Mouse (Mus musculus) right cerebral cortex, postnatal 10 days (tissue): Measurements from ENCODE around the gene Greb1.

ENCODE experiments used
- DNase-seq, 2 experiments: peaks; one replicate each; pipeline ENCODE4 v3.0.0; 2021; ENCODE audit warnings: low spot score in 2 of 2

Gene Greb1

DNA sequence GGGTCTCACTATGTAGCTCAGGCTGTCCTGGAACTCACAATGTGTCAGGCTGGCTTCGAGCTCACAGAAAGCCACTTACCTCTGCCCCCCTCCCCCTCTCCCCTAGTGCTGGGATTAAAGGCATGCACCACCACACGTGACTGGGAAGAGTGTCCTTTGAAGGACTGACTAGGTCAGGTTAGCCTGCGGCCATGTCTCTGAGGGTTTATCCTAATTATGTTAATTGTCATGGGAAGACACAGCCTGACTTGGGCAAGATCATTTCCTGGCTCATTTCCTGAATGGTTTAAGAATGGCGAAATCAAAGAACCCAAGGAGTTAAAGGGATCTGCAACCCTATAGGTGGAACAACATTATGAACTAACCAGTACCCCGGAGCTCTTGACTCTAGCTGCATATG is 105.9 kb downstream of the Greb1 start:
- DNase-seq, result no peak

DNA sequence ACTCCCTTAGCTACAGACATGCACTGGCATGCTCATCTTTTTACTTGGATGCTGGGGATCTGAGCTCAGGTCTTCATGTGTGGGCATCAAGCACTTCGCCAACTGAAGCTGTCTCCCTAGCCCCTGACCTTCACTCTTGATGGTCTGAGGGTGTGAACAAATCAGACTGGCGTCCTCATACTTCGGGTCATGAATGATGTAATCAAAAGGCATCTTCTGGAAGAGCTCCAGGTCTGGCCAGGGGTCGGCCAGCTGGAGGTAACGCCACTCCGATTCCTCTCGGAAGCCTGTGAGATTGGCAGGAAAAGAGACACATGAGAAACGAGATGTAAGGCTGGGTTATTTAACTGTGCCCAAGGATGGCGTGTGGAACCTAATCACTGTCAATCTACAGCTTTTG is 110.1 kb downstream of the Greb1 start:
- DNase-seq, result no peak

DNA sequence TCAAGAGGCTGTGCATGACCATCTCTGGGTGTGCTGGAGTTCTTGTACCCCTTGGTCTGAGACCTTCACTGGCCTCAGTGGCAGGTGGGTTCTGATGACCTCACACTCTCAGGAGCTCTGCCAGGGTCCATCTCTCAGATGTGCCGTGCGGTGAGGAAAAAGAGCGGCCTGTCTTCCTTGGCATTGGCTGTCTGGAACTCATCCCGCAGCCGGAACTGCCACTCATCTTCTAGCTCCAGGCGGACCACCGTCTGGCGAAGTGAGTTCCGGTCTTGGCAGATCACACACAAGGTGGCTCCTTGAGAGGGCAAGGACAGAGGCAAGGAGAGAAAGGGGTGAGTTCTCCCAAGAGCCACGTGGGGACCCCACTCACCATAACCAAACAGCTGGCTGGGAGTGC is 128.4 kb downstream of the Greb1 start:
- DNase-seq, result no peak

DNA sequence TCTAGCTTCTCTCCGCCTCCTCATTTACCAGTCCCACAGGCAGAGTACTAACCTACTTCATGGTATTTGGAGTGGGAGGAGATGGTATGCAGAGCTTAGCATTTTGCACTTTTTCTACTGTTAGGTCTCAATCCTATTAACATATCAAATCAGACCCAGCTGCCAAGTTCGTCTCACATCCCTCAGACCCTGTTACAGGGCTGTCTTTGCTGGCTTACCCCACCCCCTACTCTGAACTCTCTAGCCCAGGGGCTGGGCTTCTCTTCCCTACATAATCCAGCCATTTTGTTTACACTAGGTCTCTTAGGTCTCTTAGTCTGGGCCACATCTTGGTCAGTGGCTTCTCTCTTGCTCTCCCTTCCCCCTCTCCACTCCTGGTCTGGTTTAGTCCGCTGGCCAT is 131.5 kb downstream of the Greb1 start:
- no peak for DNase-seq

DNA sequence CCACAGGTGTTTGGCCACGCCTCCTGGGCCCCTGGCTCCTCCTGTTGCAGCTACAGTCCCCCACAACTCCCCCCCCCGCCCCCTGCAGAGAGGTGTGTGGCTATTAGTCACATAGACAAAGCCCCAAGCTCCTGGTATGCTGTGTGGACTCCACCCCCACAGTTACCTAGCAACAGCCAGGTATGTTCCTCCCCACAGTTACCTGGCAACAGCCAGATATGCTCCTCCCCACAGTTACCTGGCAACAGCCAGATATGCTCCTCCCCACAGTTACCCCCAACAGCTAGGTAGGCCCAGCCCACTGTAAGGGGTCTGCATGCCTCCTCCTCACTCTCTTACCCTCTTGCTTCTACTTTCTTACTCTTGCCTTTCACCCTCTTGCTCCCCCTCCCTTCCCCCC is 135.7 kb downstream of the Greb1 start:
- no peak for DNase-seq

DNA sequence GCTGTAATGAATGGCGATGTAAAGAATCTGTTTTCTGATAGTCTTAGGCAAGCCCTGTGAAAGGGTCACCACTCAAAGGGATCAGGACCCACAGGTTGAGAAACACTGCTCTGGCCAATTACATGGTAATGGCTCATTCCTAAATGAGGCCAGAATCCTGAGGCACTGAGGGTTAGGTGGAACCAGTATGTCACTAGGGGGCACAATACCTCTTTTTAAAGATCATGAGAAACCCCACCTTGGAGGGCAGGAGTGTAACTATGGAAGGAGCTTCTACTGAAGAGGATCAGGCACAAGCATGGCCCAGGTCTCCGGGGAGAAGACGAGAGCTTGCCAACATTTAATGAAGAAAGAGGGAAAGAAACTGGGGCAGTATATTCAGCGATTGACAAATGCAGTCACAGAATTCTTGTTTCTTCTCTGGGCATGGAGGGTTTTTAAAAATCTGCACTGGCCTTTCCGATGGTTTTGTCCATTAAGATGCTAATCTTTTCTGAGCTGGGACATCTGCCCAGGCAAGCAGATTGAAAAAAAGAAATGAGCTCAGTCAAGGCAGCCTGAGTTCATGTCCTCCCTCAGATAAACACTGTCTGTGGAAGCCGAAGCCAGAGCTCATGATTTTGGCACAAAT is 137.6 kb downstream of the Greb1 start:
- DNase-seq, result peak; percentile 72 to 79

DNA sequence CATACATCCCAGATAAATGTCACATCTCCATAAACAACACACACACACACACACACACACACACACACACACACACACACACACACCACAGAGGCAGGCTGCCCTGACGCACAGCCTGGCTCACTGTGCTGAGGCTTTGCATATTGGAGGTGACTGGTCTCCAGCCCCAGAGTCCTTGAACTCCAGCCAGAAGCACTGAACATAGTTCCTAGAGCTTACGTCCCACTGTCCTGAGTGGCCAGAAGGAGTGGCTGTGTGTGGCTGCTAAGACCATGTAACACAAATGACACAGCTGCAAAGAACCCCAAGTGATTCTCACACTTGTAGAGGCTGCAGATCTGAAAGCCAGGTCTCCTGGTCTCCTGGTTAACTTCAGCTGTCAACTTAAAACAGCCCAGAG is 138.8 kb downstream of the Greb1 start:
- DNase-seq, result no peak

DNA sequence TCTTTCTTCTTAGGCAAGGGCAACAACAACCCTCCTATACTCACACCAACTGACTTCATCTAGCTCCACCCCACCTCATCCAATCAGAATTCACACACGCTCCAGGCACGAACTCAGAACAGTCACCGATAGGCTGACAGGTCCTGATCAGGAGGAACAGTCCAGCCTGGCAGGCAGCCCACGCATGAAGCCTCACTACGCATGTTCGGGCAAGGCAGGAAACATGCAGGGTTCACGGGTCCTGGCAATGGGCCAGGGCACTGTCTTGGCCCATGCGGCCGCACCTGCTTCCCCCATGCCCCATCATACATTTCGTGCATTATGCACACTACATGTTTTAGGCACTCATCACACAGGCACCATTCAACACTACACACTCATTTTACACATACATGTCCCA is 139.2 kb downstream of the Greb1 start:
- peak in 1 of 2 experiments; percentile 42 for DNase-seq

DNA sequence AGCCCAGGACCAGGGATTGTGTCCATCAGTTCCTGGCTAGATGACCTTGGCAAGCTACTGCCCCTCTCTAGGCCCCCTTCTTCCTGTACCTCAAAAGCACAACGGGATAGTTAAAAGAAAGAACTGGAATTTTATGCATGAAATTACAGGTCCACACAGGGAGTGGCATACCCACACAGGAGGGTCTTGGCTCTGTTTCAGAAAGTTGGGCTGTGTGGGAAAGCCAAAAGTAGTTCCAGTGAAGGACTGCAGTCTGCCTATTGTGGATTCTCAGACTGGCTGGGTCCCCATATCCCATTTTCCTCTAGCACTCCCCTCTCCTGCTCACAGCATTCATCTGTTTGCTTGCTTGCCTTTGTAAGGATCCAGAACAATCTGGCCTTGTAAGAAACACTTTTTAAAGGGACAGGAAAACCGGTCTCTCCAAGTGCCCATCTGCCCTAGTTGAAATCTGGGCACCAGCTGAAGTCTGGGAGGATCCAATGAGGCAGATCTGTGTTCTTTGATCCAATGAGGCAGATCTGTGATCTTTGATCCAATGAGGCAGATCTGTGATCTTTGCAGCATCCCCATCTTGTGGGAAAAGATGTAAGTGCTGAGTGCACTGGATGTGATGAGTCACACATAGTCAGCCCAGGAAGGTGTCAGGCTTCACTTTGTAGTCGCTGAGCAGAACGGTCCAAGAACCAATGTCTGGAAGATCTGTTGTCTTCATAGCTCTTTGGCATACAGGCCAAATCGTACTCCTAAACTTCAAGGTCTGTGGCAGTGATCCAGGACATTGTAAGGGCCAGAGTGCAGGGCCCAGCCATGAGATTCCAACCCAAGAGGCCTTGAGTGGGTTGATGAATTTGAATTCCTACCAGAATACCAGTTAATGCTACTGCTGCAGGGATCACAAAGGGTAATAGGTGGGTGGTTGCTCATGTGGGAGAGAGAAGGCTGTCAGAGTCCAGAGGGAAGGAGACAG is 143.5 kb downstream of the Greb1 start:
- DNase-seq, result peak; percentile 68 to 75

DNA sequence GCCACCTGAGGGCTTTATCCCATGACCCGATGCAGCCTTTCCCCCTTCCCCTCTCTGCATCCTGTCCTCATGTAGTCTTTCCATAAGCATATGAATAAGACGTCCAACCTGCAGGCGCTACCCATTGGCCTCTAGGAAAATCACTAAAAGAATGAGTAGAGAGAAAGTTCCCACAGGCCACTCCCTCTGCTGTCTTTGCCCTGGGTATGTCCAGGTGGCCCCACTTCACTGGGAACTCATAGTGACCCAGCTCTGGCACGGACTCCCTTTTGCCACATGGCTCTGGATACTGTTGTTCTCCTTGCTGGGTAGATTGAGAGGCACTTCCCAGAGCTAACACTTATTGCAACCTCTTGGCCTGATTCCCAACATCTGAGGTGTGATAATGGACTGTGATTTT is 145.1 kb downstream of the Greb1 start:
- DNase-seq, result no peak

DNA sequence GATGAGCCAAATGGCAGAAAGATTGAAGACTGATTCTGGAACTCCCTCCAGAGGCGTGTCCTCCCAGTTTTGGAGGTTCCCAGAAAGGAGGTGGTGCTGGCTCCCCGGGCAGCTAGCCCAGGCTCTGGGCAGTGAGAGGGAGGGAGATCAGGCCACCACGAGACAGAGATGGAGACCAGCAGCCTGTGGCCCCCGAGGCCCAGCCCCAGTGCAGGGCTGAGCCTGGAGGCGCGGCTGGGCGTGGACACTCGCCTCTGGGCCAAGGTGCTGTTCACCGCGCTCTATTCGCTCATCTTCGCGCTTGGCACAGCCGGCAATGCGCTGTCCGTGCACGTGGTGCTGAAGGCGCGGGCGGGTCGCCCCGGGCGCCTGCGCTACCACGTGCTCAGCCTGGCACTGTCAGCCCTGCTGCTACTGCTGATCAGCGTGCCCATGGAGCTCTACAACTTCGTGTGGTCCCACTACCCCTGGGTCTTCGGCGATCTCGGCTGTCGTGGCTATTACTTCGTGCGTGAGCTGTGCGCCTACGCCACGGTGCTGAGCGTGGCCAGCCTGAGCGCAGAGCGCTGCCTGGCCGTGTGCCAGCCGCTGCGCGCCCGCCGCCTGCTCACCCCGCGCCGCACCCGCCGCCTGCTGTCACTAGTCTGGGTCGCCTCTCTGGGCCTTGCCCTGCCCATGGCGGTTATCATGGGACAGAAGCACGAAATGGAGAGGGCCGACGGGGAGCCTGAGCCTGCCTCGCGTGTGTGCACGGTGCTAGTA is 147.2 kb downstream of the Greb1 start, which contains the start of gene Ntsr2:
Gene Ntsr2, plus strand, starts transcription at position 51 of the 762 bp plus-strand sequence.
- DNase-seq, result peak; percentile 78

DNA sequence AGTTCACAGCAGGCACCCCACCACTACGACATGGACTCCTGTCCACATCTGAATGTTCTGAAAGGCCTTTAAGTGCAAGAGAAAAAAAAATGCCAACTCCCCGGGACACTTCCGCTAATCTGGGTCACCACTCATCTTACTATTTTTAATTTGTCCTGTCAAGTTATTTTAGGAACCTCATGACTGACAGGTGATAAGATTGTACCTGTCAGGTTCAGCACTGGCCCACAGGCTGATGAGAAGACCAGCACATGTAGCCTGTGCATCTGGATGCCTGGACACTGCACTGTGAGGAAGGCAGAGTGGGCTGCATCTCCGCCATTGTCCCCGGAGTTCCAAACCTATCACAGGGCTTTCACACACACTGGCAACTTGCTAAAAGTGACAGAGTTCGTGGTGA is 150.9 kb downstream of the Greb1 start:
- DNase-seq, result no peak

DNA sequence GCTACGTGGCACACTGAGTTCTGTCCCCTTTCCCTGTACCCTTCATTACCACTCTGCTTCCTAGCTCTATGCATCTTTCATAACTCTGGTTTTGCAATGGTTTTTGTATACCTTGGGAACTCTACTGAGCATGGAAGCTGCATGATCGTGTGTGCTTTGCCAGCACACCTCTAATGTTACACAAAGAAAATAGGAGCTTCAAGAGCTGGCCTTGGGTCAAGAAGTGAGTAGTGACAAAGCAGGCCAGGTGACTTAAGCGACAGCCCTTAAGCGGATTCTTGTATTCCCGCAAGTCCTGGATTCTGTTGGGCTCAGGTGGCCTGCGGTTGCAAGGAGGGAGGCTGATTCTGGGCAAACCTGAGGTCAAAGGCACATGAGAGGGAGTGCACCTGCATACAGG is 152.4 kb downstream of the Greb1 start:
- no peak for DNase-seq

DNA sequence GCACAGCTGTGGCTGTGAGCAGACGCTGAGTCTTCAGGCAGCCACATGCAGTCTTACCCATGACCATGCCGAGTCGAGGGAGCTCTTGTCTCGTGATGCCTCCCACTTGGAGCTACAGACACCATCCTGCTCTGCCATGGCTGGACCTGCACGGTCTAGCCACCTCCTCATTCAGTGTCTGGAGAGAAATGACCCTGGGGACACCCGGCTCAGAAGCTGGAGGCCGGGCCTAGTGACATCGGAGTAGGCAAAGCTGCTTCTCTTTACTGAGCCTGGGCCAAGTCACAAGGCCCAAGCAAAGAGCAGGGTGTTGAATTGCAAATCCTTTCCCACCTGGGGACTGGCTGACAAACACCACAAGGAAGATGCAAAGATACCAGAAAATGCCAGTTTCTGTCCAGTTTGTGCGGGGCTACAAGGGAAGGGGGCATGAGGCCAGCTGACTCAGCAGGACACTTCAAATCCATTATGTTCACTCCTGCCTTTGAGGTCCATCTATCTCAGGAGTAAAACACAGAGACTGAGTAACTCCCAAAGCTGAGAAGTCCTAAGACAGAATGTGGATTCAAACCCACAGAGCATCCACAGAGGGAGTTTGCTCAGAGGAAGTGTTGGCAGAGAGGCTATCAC is 153.8 kb downstream of the Greb1 start:
- DNase-seq, result no peak

DNA sequence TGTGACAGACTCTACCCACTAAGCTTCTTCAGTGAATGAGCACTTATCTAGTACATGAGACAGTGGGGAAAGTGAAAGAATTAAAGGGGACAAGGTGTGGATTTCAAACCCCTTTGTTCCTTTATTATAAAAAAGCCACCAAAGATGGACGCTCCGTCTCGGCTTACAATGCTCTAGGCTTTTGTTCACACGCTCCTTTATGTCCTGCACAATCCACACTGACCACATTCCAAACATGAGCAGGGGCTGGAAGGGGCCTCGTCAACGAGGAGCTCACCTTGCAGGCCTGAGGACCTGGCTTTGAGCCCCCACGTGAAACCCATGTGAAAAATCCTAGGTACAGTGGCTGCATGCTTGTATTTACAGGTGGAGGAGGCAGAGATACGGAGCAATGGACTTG is 156.0 kb downstream of the Greb1 start:
- DNase-seq, result no peak

DNA sequence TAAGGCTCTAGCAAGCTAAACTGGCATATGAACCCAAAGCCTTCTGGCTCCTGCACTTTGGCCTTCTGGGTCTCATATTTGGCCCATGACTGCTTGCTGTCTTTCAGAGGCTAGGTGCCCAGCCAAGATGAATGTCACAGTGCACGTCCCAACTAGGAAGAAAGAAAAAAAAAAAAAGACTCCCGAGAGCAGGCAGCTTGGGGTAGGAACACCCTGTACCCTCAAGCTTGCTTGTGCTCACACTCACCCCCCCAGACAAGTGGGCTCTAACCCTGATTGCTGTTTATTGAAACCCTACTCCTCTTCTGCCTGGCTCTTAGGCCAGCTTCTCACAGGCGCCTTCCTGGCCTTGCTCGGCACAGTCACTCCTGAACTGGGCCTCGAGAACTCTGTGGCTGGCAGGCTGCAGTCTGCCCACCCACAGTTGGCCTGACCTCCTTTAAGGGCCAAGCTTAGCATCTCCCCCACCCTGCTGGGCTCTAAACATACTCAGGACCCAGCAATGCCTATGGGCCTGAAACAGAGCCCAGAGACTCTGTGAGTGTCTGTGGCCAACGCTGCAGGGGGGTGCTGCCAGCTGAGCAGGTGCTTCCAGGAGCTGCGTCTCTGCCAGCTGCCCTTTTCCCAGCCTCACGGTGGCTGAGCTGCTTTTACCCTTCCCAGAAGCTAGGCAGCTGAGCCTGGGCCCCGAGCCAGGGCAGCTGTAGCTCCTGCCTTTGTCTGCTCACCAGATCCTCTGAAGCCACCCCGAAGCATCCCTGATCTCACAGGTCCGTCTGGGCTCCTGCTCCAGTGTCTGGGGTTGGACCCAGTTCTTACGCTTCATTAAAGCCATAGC is 157.0 kb downstream of the Greb1 start:
- peak; percentile 81 to 82 for DNase-seq

DNA sequence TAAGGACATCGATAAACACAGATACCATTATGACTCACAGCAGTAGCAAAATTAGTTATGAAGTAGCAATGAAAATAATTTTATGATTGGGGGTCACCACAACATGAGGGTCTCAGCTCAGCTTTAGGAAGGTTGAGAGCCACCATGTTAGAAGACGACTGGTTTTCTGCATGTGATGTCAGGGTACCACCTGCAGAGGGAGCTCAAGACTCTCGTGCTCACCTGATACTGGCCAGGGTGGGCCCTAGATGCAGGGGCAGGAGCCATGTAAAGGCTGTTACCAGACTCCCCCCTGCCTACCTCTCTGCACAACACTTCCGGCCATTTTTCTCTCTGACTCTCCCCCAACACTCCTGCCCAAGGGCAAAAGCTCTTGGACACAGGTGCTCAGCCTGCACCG is 158.7 kb downstream of the Greb1 start:
- DNase-seq, result no peak

DNA sequence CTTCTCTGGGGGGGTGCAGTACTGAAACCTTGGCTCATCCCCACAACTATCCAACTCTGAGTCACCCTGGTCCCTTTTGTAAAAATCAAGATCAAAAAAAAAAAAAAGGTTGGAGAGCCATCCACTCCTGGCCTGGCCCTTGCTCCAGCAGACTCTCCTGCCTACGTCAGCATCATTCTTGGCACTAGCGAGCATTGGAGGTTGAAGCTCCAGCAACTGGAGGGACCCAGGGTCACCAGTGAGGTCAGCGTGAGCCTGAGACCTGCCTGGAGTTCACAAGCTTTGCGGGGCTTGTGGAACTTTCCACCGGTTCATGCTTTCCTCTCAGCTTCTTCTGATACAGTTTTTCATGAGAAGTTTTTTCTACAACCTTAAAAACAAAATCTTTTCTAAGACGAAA is 160.6 kb downstream of the Greb1 start:
- DNase-seq, result no peak

DNA sequence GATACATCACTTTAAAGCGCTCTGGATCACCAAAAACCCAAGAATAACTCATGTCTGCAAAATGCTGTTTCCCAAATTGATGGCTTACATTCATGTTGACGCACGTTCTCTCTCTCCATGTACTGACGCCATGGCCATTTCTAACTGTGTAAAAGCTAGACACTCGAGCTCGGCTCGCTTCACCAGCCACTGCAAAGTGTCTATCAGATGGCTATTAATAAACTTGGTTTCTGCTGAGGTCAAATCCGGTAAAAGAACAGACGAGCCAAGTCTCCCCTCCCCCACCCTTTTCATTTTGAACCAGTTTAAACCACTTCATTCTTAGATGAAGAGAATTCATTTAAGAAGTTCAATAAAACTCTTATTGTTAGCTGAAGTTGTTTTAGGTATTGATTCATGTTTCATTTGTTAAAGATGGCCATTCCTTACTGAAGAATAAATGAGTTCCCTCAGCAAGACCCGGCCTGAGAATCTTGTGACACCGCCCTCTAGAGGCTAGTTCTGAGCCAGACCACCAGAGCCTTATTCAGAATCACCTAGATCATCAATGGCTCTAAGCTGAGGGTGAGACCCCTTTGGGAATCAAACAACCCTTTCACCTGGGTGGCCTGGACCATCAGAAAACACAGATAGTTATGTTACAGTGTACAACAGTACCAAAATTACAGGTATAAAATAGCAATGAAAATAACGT is 161.5 kb downstream of the Greb1 start:
- DNase-seq, result no peak

DNA sequence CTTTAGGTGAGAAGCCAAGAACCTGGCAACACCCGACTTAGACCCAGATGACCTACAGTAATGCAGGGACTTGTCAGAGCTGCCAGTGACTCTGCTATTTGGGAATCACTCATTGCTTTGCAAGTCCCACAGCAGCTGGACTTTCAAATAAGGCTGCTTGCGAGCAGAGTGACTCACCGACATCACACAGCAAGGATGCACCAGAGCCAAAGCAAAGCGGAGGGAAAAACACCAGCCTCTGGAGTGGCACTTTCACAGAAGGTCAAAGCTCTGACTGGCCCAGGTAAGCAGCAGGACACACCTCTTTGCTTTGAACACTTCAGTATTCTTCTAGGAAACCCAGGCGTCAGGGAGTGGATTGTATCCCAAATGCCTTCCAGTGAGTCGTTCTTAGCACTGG is 164.9 kb downstream of the Greb1 start:
- no peak for DNase-seq
